Mouse (Mus musculus) heart, postnatal 0 days (tissue): ENCODE results near the gene Hvcn1. TPM values are rescaled to one million over a fixed set of nuclear protein-coding genes. Genes with fewer than 3 reads are reported as not detected.

Source experiments
- ATAC-seq: fragments of 200-750 bp; cut with Nextera tagmentation; 2 replicates; pipeline ENCODE4 v1.8.0; 2017; ENCODE audit warnings: low read depth, moderate number of reproducible peaks, moderate library complexity; ENCODE audit not compliant: insufficient read depth
- DNase-seq: peaks from one replicate; pipeline ENCODE4 v3.0.0-alpha.2; 2016; ENCODE audit warnings: low spot score
- H3K27ac ChIP-seq: fragments of 300-500 bp; sonication (generic); 2 replicates; pipeline ENCODE4 v1.5.1; 2014; ENCODE audit warnings: low read depth, mild to moderate bottlenecking
- H3K27me3 ChIP-seq: fragments of 300-500 bp; sonication (generic); 2 replicates; pipeline ENCODE4 v1.6.1; 2014; ENCODE audit warnings: low read length, mixed read lengths; ENCODE audit not compliant: control insufficient read depth, insufficient read depth
- H3K36me3 ChIP-seq: fragments of 300-500 bp; sonication (generic); replicated peaks from 2 replicates; pipeline ENCODE4 v1.6.1; 2014; ENCODE audit warnings: low read length, mixed read lengths; ENCODE audit not compliant: control insufficient read depth, insufficient read depth
- H3K4me1 ChIP-seq: fragments of 300-500 bp; sonication (generic); 2 replicates; pipeline ENCODE4 v1.6.1; 2014; ENCODE audit warnings: antibody characterized with exemption; ENCODE audit not compliant: control insufficient read depth, insufficient read depth
- H3K4me2 ChIP-seq: fragments of 300-500 bp; sonication (generic); 2 replicates; pipeline ENCODE4 v1.6.1; 2014; ENCODE audit warnings: low read depth, mild to moderate bottlenecking, low read length, moderate library complexity
- H3K4me3 ChIP-seq: fragments of 300-500 bp; sonication (generic); 2 replicates; pipeline ENCODE4 v1.5.1; 2014; ENCODE audit warnings: low read depth, low read length
- H3K9ac ChIP-seq: fragments of 300-500 bp; sonication (generic); replicated peaks from 2 replicates; pipeline ENCODE4 v1.6.1; 2014; ENCODE audit warnings: low read depth, low read length, mixed read lengths
- H3K9me3 ChIP-seq: fragments of 300-500 bp; sonication (generic); replicated peaks from 2 replicates; pipeline ENCODE4 v1.6.1; 2016; ENCODE audit warnings: low read length; ENCODE audit not compliant: control insufficient read depth
- CTCF ChIP-seq: IDR thresholded peaks from 2 replicates; pipeline ENCODE4 v1.5.1; 2016; ENCODE audit warnings: antibody characterized with exemption, control low read depth, low read depth
- EP300 ChIP-seq: IDR thresholded peaks from 2 replicates; pipeline ENCODE4 v1.6.1; 2016; ENCODE audit warnings: antibody characterized with exemption, low read depth
- WGBS: fragments of 180-500 bp; shearing (Covaris S2); extraction: QIAGEN DNeasy Blood & Tissue Kit; methylation state at CpG from one replicate; pipeline ENCODE4 v1.1.7; 2014; 5-methylcytosine and 5-hydroxymethylcytosine counted together
- polyA plus RNA-seq: library from polyadenylated mRNA; unstranded; fragments of >200 nt; fragmentation: Nextera tagmentation; extraction: Ambion mirVana; gene quantifications from 2 replicates; pipeline ENCODE4 v1.2.1, GENCODE M21; 2015
- total RNA-seq: library from RNA; depleted of rRNA; stranded (reverse); fragments of >200 nt; gene quantifications from 2 replicates; pipeline ENCODE4 v1.2.3, GENCODE M21; 2014; ENCODE audit warnings: low replicate concordance

Gene Hvcn1
- total and polyA plus RNA-seq, 2 experiments from 2014 or later: 0.23 to 1.2 TPM

- Histone ChIP-seq H3K4me3 (no peak overlapping the region), H3K9ac (no peak overlapping the region), H3K27ac (no peak overlapping the region), H3K27me3 (no peaks in the 10 kb centered on the region), H3K9me3 (no peaks in the 10 kb centered on the region), H3K4me2 (no peak overlapping the region), H3K4me1 (no peaks in the 10 kb centered on the region), H3K36me3 (peaks cover 29% of the 10 kb centered on the region; the same call in 1 of the 2 replicates)
- no peak for ATAC-seq
- TF ChIP-seq CTCF (no peak), EP300 (no peak)
- no peak for DNase-seq
- WGBS: 55% methylated on average over 3 of the region's 3 CpGs
These were observed 38.6 kb downstream of the Hvcn1 start for GRCm38 (mm10) chr5:122245186-122245585.

- Histone ChIP-seq H3K4me1 (no peaks in the 10 kb centered on the region), H3K9me3 (no peaks in the 10 kb centered on the region), H3K27me3 (no peaks in the 10 kb centered on the region), H3K4me3 (no peak overlapping the region), H3K4me2 (no peak overlapping the region), H3K36me3 (peaks cover 33% of the 10 kb centered on the region; the same call in 1 of the 2 replicates), H3K9ac (no peak overlapping the region), H3K27ac (no peak overlapping the region)
- no peak for ATAC-seq
- 88% methylated on average over 10 of the region's 10 CpGs for WGBS
- no peak for DNase-seq
- no peak for TF ChIP-seq EP300
- TF ChIP-seq CTCF: no peak
These were observed 40.1 kb downstream of the Hvcn1 start for GRCm38 (mm10) chr5:122246547-122247167.

GRCm38 (mm10) chr5:122247529-122247928 is 40.9 kb downstream of the Hvcn1 start:
- peak; percentile 55 for DNase-seq
- Histone ChIP-seq H3K4me1 (no peaks in the 10 kb centered on the region), H3K9me3 (no peaks in the 10 kb centered on the region), H3K27me3 (no peaks in the 10 kb centered on the region), H3K9ac (no peak overlapping the region), H3K4me2 (no peak overlapping the region), H3K36me3 (peaks cover 28% of the 10 kb centered on the region; the same call in 1 of the 2 replicates), H3K27ac (no peak overlapping the region), H3K4me3 (no peak overlapping the region)
- TF ChIP-seq CTCF: no peak
- TF ChIP-seq EP300: no peak
- ATAC-seq: peak; percentile 78
- WGBS: 50% methylated on average over 11 of the region's 11 CpGs

GRCm38 (mm10) chr5:122247934-122248333 is 41.3 kb downstream of the Hvcn1 start:
- H3K4me3 ChIP-seq: no peak overlapping the region
- no peak overlapping the region for H3K4me2 ChIP-seq
- no peak for DNase-seq
- ATAC-seq: peak; percentile 25; the same call in 1 of the 2 replicates
- H3K9me3 ChIP-seq: no peaks in the 10 kb centered on the region
- TF ChIP-seq CTCF (no peak), EP300 (no peak)
- no peak overlapping the region for H3K27ac ChIP-seq
- no peak overlapping the region for H3K9ac ChIP-seq
- H3K36me3 ChIP-seq: peaks cover 28% of the 10 kb centered on the region; the same call in 1 of the 2 replicates
- no peaks in the 10 kb centered on the region for H3K4me1 ChIP-seq
- no peaks in the 10 kb centered on the region for H3K27me3 ChIP-seq
- WGBS: 85% methylated on average over 7 of the region's 7 CpGs

- peaks cover 31% of the 10 kb centered on the region for H3K36me3 ChIP-seq
- no peak overlapping the region for H3K4me2 ChIP-seq
- WGBS: 85% methylated on average over 4 of the region's 4 CpGs
- no peaks in the 10 kb centered on the region for H3K27me3 ChIP-seq
- no peaks in the 10 kb centered on the region for H3K9me3 ChIP-seq
- DNase-seq (no peak), ATAC-seq (no peak)
- no peak overlapping the region for H3K27ac ChIP-seq
- no peak overlapping the region for H3K9ac ChIP-seq
- TF ChIP-seq EP300 (no peak), CTCF (no peak)
- H3K4me3 ChIP-seq: no peak overlapping the region
- no peaks in the 10 kb centered on the region for H3K4me1 ChIP-seq
These were observed 42.7 kb downstream of the Hvcn1 start for GRCm38 (mm10) chr5:122249281-122249680.
